Mouse (Mus musculus): Measurements from ENCODE around the gene Apaf1. TPM values are rescaled to one million over a fixed set of nuclear protein-coding genes. Genes with fewer than 3 reads are reported as not detected.
A peak's percentile ranks its signal among the peaks of the same experiment; 100 is the strongest.

The Apaf1 gene
- total RNA-seq, 2 experiments from 2014 or later, result 12.7 to 15.4 TPM

DNA sequence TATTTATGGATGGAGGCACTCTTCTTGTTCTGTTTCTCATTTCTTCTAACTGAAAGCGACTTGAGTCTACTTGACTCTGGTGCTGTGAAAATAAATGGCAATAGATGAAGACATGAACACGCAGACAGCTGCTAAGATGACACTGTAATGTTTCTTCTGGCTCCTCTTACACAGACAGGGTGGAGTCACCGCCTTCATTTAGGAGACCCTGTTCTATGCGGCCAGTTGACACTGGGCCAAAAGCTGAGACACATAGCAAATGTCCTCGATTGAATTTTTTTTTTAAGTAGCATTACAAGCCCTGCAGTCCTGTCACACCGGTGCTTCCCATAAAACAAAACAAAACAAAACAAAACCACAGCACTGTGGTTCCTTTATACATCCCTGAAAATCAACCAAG, 128.7 kb downstream of the Apaf1 start:
- TF ChIP-seq CTCF (conservative IDR thresholded peaks at IDR 0.05), result no peak
- Histone ChIP-seq H3K27ac (peak overlapping the region; percentile 51; the same call in 1 of the 2 replicates), H3K4me3 (no peak overlapping the region)
- no peak for DNase-seq (ENCODE audit: low spot score in 2 of 2)

DNA sequence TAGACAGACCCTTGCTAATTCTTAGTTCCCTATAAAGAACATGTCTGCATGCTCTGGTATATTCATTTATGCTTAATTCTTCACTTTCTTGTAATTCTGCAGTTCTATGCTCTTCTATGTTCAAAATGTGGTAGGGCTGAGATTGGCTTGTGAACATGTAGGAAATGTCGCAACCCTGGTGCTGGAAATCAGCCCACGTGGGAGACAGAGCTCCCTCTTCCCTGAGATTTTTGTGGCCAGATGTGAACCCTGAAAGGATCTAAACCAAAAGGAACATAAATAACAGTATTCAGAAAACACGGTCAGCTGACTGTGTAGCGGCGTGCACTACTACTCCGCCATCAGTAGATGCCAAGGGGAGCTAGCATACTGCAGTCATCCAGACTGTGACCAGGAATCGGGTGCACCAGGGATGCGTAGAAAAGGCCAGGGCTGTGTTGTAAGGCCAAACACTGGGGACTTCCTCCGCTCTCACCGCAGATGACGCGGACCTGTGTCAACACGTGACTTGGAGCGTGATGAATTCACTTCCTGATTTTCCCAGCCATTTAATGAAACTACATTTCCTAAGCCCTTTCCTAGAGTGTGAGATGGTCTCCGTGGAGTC, 129.4 kb downstream of the Apaf1 start:
- H3K4me3 ChIP-seq, result no peak overlapping the region
- TF ChIP-seq CTCF (conservative IDR thresholded peaks at IDR 0.05), result no peak
- no peak for DNase-seq (ENCODE audit: low spot score in 2 of 2)
- peak overlapping the region; percentile 51; the same call in 1 of the 2 replicates for H3K27ac ChIP-seq

DNA sequence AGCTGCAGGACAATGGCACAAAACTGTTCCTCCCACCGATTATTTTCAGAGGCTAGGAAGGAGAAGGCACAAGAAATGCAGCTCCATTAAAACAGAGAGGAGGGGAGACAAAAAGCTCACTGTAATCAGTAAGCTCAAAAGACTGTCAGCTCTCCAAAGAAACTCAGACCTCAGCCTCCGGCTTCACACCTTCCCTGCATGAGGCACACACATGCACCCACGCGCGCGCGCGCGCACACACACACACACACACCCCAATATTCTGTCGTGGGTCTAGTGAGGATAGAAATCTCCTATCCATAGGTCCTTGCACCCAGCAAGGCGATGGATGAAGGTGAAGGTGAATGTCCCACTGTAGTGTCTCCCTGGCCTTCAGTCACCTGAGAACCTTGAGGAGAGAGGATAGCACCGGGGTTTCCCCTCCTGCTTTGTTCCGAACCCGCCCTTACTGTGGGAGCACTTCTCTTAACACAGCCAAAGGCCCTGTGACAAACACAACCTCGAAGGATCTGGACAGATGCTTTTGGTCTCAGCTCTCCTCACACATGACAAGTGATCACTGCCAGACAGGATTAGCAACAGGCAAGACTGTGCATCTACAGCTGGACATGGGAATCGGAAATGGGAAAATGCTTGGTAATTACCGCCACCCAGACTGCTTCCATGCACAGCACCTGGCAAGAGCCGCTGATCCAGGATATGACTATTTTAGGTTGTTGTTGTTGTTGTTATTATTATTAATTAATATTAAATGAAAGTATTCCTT, 134.8 kb downstream of the Apaf1 start:
- no peak for DNase-seq (ENCODE audit: low spot score in 2 of 2)
- no peak for TF ChIP-seq CTCF (conservative IDR thresholded peaks at IDR 0.05)
- H3K4me3 ChIP-seq, result no peak overlapping the region
- peak overlapping the region; percentile 76 for H3K27ac ChIP-seq

DNA sequence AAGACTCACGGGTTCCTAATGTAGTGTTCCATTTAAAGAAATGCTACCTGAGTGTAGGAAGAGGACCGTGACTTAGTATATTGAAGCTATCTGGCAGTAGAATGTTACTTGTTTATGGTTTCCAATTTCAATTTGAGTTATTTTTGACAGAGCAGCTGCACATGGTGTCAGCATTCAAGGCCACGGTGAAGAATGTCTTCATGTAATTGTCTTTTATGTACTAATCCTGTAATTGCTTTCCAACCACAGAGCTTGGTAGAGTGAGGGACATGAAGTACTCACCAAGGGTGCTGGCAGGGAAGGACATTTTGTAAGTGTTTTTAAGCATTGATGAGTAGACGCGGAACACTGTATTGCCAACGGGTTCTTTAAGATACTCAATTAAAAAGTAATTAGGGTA, 135.5 kb downstream of the Apaf1 start:
- no peak for TF ChIP-seq CTCF (conservative IDR thresholded peaks at IDR 0.05)
- no peak overlapping the region for H3K4me3 ChIP-seq
- no peak for DNase-seq (ENCODE audit: low spot score in 2 of 2)
- peak overlapping the region; percentile 76 for H3K27ac ChIP-seq

DNA sequence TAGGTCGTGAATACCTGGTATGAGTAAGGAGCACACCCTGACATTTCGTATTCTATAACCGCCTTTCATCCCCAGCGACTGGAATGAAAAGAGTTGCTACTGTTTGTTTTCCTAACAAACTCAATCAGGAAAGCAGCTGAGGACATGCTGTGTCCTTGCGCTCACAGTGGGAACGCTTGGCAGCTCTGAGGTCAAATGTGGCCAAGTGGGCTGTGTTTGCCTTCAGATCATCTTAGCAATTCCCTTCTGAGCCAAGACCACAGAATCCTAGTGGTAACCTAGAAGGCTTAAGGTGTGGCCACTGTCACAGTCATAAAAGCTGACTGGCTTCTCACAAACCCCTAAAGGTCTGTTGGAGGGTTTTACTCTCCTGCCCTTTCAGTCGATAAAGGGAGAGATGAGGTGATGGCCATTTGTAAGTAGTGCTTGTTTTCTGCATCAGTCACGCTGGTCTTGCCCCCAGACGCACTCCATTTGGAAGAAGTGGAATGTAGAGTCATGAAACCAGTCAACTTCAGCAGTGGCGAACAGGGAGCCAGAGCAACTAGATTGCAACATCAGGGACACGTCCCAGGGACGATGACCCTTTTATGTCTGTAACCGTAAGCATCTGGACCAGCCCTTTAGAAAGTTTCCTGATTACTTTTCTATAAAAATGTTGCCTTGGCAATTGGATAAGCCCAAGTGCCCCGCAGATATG, 140.4 kb downstream of the Apaf1 start:
- H3K27ac ChIP-seq, result peak overlapping the region; percentile 88
- no peak for DNase-seq (ENCODE audit: low spot score in 2 of 2)
- no peak overlapping the region for H3K4me3 ChIP-seq
- no peak for TF ChIP-seq CTCF (conservative IDR thresholded peaks at IDR 0.05)

DNA sequence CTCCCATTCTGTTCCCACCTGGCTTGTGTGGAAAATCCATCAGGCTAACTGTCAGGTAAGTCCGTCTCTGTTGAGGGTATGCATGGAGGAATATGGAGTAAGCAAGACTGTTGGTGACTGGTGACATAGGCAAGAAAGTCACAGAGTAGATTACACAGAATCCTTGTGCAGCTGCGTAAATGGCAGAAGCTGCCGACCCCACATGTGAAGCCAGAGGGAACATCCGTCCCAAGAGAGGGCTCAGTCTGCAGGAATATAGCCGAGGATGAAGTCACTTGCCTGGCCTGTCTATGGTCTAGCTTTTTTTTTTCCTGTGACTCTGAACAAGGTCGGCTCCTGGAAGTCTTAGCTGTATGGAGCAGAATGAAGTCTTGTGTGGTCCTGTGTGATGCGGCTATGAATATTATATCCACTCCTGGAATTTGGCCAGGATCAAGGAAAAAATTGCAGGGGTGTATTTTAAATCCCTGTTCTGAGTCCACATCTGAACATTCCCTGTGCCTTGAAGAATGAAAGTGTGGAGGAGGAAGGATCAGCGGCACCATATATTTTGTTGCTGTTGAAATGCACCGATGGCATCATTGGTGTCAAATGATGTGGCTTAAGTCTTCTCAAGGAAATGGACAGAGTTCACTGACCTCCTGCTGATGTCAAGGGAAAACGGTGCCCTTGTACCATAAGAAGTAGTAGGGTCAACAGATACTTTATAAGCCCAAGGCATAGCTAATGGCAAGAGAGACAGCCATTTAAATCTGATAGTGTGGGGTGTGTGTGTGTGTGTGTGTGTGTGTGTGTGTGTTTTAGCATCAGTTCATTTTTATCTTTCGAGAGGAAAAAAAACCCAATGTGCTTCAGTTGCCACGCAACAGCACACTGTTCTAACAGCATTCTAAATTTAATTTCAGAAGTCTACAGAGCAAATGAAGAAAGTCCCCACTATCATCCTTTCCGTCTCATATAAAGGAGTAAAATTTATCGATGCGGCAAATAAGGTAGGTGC, 141.7 kb downstream of the Apaf1 start:
- Histone ChIP-seq H3K27ac (peak overlapping the region; percentile 88), H3K4me3 (peak overlapping the region; percentile 24; the same call in 1 of the 2 replicates)
- TF ChIP-seq CTCF (conservative IDR thresholded peaks at IDR 0.05), result no peak
- DNase-seq (ENCODE audit: low spot score in 2 of 2), result no peak

Other genes starting within 250 kb of the Apaf1 start
- gene Ikbip, start 170 bp upstream of the Apaf1 start, total RNA-seq (2021), result 10 to 100 TPM; 16.3 to 17.2 TPM
- gene Slc25a3, start 41.3 kb upstream of the Apaf1 start, total RNA-seq (2021), result 100 to 1,000 TPM; 485 to 491 TPM
- 10 to 100 TPM; 37.5 to 39.7 TPM for gene Tmpo, start 98.5 kb upstream of the Apaf1 start, total RNA-seq (2021)

Measured in layer of hippocampus, adult 2 months (tissue).